In the genomic region with DNA sequence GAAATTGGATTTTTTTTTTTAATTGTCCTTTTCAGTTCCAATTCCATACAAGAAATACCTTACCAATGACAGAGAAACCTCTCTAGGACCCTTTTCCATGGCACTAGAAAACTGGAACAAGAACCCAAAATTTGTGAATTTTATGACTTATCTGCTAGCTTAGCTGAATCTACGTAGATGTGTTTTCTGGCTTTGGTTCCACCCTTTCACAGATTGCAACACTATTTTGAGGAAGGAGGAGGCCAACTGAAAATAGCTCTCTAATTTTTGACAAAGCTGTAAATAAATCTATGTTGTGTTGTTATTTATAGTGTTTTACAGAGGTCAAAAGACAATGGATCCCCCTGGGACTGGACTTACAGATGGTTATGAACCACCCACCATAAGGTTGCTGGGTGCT, we compare ENCODE assay signal across 17 mouse cellular contexts.
A peak's percentile ranks its signal among the peaks of the same experiment; 100 is the strongest.
DNase-seq lines count a peak whose midpoint lies in the region; ATAC-seq and TF ChIP-seq lines count a peak whose summit lies in the region.
"Had no signal": no experiment of that assay in that cellular context is flagged by ENCODE, and none has a peak within 500 bp of the region (broad histone marks: within the 10 kb centered on the region; RNA-seq: fewer than 3 reads in every experiment).

No protein-coding gene starts in this region.

- DNase-seq in hindbrain, embryonic 11.5 days (ENCODE audit: low spot score): no peak
- DNase-seq in midbrain, embryonic 11.5 days (ENCODE audit: low spot score, missing footprints): peak; percentile 41
- DNase-seq in midbrain, postnatal 0 days (ENCODE audit: low spot score): no peak
- no peak for DNase-seq in heart, adult 18-20 months
- DNase-seq in layer of hippocampus, adult 18-20 months (ENCODE audit: low spot score in 2 of 2): no peak
- no peak for DNase-seq in embryo, embryonic 10.5 days (ENCODE audit: low spot score)

- no peak overlapping the region for H3K27ac ChIP-seq in hindbrain, embryonic 16.5 days (ENCODE audit: low read depth, low read length)
- no peak overlapping the region for H3K27ac ChIP-seq in hindbrain, embryonic 11.5 days (ENCODE audit: low read depth, low read length)
- no peak overlapping the region for H3K27ac ChIP-seq in midbrain, embryonic 11.5 days (ENCODE audit: low read depth, low read length)
- H3K27ac ChIP-seq in midbrain, postnatal 0 days (ENCODE audit: low read depth, low read length): no peak overlapping the region
- H3K27ac ChIP-seq: embryonic facial prominence, embryonic 12.5 days; embryonic facial prominence, embryonic 15.5 days; gastrocnemius, adult 2 months; hindbrain, embryonic 13.5 days; hindbrain, postnatal 0 days had no signal

- no peaks in the 10 kb centered on the region for H3K9me3 ChIP-seq in hindbrain, embryonic 16.5 days (ENCODE audit: control insufficient read depth, low read length)
- H3K9me3 ChIP-seq in hindbrain, embryonic 11.5 days (ENCODE audit: control insufficient read depth, low read length): no peaks in the 10 kb centered on the region
- H3K9me3 ChIP-seq in midbrain, embryonic 11.5 days (ENCODE audit: control insufficient read depth, low read length): no peaks in the 10 kb centered on the region
- H3K9me3 ChIP-seq in midbrain, postnatal 0 days (ENCODE audit: low read length): no peaks in the 10 kb centered on the region
- H3K9me3 ChIP-seq: embryonic facial prominence, embryonic 12.5 days; embryonic facial prominence, embryonic 15.5 days; hindbrain, embryonic 13.5 days had no signal

- 0 out of 2 replicates have a peak, but pooled peaks cover 4% of the 10 kb centered on the region for H3K27me3 ChIP-seq in hindbrain, embryonic 16.5 days (replicated peaks; ENCODE audit: control insufficient read depth, insufficient read depth, low read length)
- H3K27me3 ChIP-seq in hindbrain, embryonic 11.5 days (ENCODE audit: control insufficient read depth, insufficient read depth, low read length): no peaks in the 10 kb centered on the region; the same call in 1 of the 2 replicates
- no peaks in the 10 kb centered on the region for H3K27me3 ChIP-seq in midbrain, embryonic 11.5 days (ENCODE audit: control insufficient read depth, insufficient read depth, low read length)
- H3K27me3 ChIP-seq in midbrain, postnatal 0 days (ENCODE audit: insufficient read depth, low read length): no peaks in the 10 kb centered on the region
- H3K27me3 ChIP-seq: CH12.LX; embryonic facial prominence, embryonic 12.5 days; embryonic facial prominence, embryonic 15.5 days had no signal

- TF ChIP-seq CTCF in midbrain, postnatal 0 days (IDR thresholded peaks at IDR 0.05): no peak

- ATAC-seq in hindbrain, embryonic 16.5 days: peak; percentile 31; the same call in 1 of the 2 replicates
- ATAC-seq in hindbrain, embryonic 11.5 days (ENCODE audit: low FRiP score): no peak
- no peak for ATAC-seq in midbrain, embryonic 11.5 days (ENCODE audit: low FRiP score)
- ATAC-seq in midbrain, postnatal 0 days (ENCODE audit: low FRiP score): no peak
- peak; percentile 81 for ATAC-seq in megakaryocyte, adult 5-6 weeks (ENCODE audit: poor library complexity, severe bottlenecking)

- WGBS in hindbrain, embryonic 16.5 days: 95% methylated on average over 1 of the region's 1 CpGs
- WGBS in hindbrain, embryonic 11.5 days: 95% methylated on average over 1 of the region's 1 CpGs
- WGBS in midbrain, embryonic 11.5 days: 92% methylated on average over 1 of the region's 1 CpGs
- WGBS in midbrain, postnatal 0 days: 91% methylated on average over 1 of the region's 1 CpGs

- no peak overlapping the region for H3K4me3 ChIP-seq in hindbrain, embryonic 16.5 days (ENCODE audit: low read length)
- no peak overlapping the region for H3K4me3 ChIP-seq in hindbrain, embryonic 11.5 days (ENCODE audit: low read depth, low read length)
- no peak overlapping the region for H3K4me3 ChIP-seq in midbrain, embryonic 11.5 days (ENCODE audit: low read depth, low read length)
- no peak overlapping the region for H3K4me3 ChIP-seq in midbrain, postnatal 0 days (ENCODE audit: low read depth, low read length)
- H3K4me3 ChIP-seq: embryonic facial prominence, embryonic 12.5 days; embryonic facial prominence, embryonic 15.5 days; gastrocnemius, adult 2 months; hindbrain, embryonic 13.5 days had no signal

- H3K36me3 ChIP-seq in hindbrain, embryonic 16.5 days (ENCODE audit: control insufficient read depth, insufficient read depth, low read length): no peaks in the 10 kb centered on the region
- H3K36me3 ChIP-seq in hindbrain, embryonic 11.5 days (ENCODE audit: control insufficient read depth, insufficient read depth, low read length): no peaks in the 10 kb centered on the region
- no peaks in the 10 kb centered on the region for H3K36me3 ChIP-seq in midbrain, embryonic 11.5 days (ENCODE audit: control insufficient read depth, insufficient read depth, low read length)
- no peaks in the 10 kb centered on the region for H3K36me3 ChIP-seq in midbrain, postnatal 0 days (ENCODE audit: insufficient read depth, low read length)
- H3K36me3 ChIP-seq: embryonic facial prominence, embryonic 12.5 days; embryonic facial prominence, embryonic 15.5 days; G1E; hindbrain, embryonic 13.5 days had no signal

- H3K4me1 ChIP-seq in hindbrain, embryonic 16.5 days (ENCODE audit: control insufficient read depth, insufficient read depth, low read depth, low read length): no peaks in the 10 kb centered on the region
- H3K4me1 ChIP-seq in hindbrain, embryonic 11.5 days (replicated peaks; ENCODE audit: control insufficient read depth, insufficient read depth, low read length): no peaks in the 10 kb centered on the region
- H3K4me1 ChIP-seq in midbrain, embryonic 11.5 days (ENCODE audit: control insufficient read depth, insufficient read depth, low read length): no peaks in the 10 kb centered on the region
- H3K4me1 ChIP-seq in midbrain, postnatal 0 days (ENCODE audit: insufficient read depth, low read length): no peaks in the 10 kb centered on the region
- H3K4me1 ChIP-seq: embryonic facial prominence, embryonic 12.5 days; embryonic facial prominence, embryonic 15.5 days; hindbrain, embryonic 13.5 days had no signal

- no peak overlapping the region for H3K9ac ChIP-seq in hindbrain, embryonic 16.5 days (ENCODE audit: low read depth, low read length)
- H3K9ac ChIP-seq in hindbrain, embryonic 11.5 days (ENCODE audit: low read depth, low read length): no peak overlapping the region
- no peak overlapping the region for H3K9ac ChIP-seq in midbrain, embryonic 11.5 days (ENCODE audit: low read length)
- no peak overlapping the region for H3K9ac ChIP-seq in midbrain, postnatal 0 days (replicated peaks; ENCODE audit: low read length, poor library complexity, severe bottlenecking)
- H3K9ac ChIP-seq: embryonic facial prominence, embryonic 12.5 days; embryonic facial prominence, embryonic 15.5 days; forebrain, postnatal 0 days; hindbrain, embryonic 13.5 days had no signal

- H3K4me2 ChIP-seq in hindbrain, embryonic 16.5 days (ENCODE audit: low read length): no peak overlapping the region
- H3K4me2 ChIP-seq in hindbrain, embryonic 11.5 days (replicated peaks; ENCODE audit: low read depth, low read length): no peak overlapping the region
- H3K4me2 ChIP-seq in midbrain, embryonic 11.5 days: no peak overlapping the region
- no peak overlapping the region for H3K4me2 ChIP-seq in midbrain, postnatal 0 days (ENCODE audit: low read depth, low read length, poor library complexity, severe bottlenecking)
- H3K4me2 ChIP-seq: embryonic facial prominence, embryonic 12.5 days; embryonic facial prominence, embryonic 15.5 days; heart, embryonic 11.5 days; hindbrain, embryonic 13.5 days had no signal

Comparison
In these comparisons a context has a peak if more than half of its experiments do, and no peak if none do; other contexts are left out.
1. ATAC-seq: peak in hindbrain, embryonic 16.5 days (single experiment) and megakaryocyte, adult 5-6 weeks (single experiment); none in hindbrain, embryonic 11.5 days (single experiment), midbrain, embryonic 11.5 days (single experiment) and midbrain, postnatal 0 days (single experiment).